Mouse (Mus musculus) MEL (cell line): Measurements from ENCODE around the gene Tshr. TPM values are rescaled to one million over a fixed set of nuclear protein-coding genes. Genes with fewer than 3 reads are reported as not detected.
A peak's percentile ranks its signal among the peaks of the same experiment; 100 is the strongest.

Source experiments
- DNase-seq: peaks from one replicate; pipeline ENCODE4 v3.0.0; 2011; ENCODE audit warnings: low read depth, low spot score
- H3K27ac ChIP-seq: 2 replicates; pipeline ENCODE4 v1.5.1; 2012; ENCODE audit warnings: low read depth, mild to moderate bottlenecking, control low read depth, low read length, moderate library complexity; ENCODE audit not compliant: control insufficient read depth
- H3K27me3 ChIP-seq, 2 experiments: fragments of 150-350 bp in 1 of 2; sonication (generic) in 1 of 2; 2 replicates each; pipeline ENCODE4 v1.6.1; 2012; ENCODE audit warnings: low read length in 2 of 2, mild to moderate bottlenecking in 2 of 2, improper control_type of control experiment in 1 of 2, moderate library complexity in 1 of 2; ENCODE audit not compliant: insufficient read depth in 2 of 2, control insufficient read depth in 1 of 2
- H3K36me3 ChIP-seq, 2 experiments: 2 replicates each; pipeline ENCODE4 v1.6.1; 2012 to 2014; ENCODE audit warnings: low read length in 2 of 2, improper control_type of control experiment in 1 of 2, inconsistent platforms in 1 of 2, mild to moderate bottlenecking in 1 of 2; ENCODE audit not compliant: insufficient read depth in 2 of 2, control insufficient read depth in 1 of 2
- H3K4me1 ChIP-seq, 2 experiments: fragments of 150-350 bp in 1 of 2; sonication (generic) in 1 of 2; 2 replicates each; pipeline ENCODE4 v1.6.1; 2012; ENCODE audit warnings: low read length in 2 of 2, improper control_type of control experiment in 1 of 2, mild to moderate bottlenecking in 1 of 2; ENCODE audit not compliant: insufficient read depth in 2 of 2, control insufficient read depth in 1 of 2
- H3K4me3 ChIP-seq, 2 experiments: fragments of 150-350 bp in 1 of 2; sonication (generic) in 1 of 2; 2 replicates each; pipeline ENCODE4 v1.5.1; 2012; ENCODE audit warnings: low read depth in 2 of 2, low read length in 2 of 2, mild to moderate bottlenecking in 2 of 2, moderate library complexity in 2 of 2, control low read depth in 1 of 2, improper control_type of control experiment in 1 of 2; ENCODE audit not compliant: control insufficient read depth in 1 of 2, insufficient read depth in 1 of 2
- H3K79me2 ChIP-seq: 2 replicates; pipeline ENCODE4 v1.6.1; 2012; ENCODE audit warnings: mild to moderate bottlenecking, low read length, moderate library complexity; ENCODE audit not compliant: control insufficient read depth, poor library complexity, insufficient read depth
- H3K9ac ChIP-seq: 2 replicates; pipeline ENCODE4 v1.6.1; 2012; ENCODE audit warnings: low read depth, mild to moderate bottlenecking, control low read depth, low read length, moderate library complexity; ENCODE audit not compliant: control insufficient read depth, poor library complexity, severe bottlenecking
- H3K9me3 ChIP-seq: fragments of 150-350 bp; sonication (generic); replicated peaks from 2 replicates; pipeline ENCODE4 v1.6.1; 2012; ENCODE audit warnings: mild to moderate bottlenecking, low read length, improper control_type of control experiment, moderate library complexity; ENCODE audit not compliant: insufficient read depth
- BHLHE40 ChIP-seq: IDR thresholded peaks from 2 replicates; pipeline ENCODE4 v1.6.1; 2012; ENCODE audit warnings: low read depth, mild to moderate bottlenecking, inconsistent platforms, low read length, improper control_type of control experiment, borderline replicate concordance
- CHD1 ChIP-seq: IDR thresholded peaks from 2 replicates; pipeline ENCODE4 v1.6.1; 2012; ENCODE audit warnings: low read depth, mild to moderate bottlenecking, inconsistent platforms, low read length, improper control_type of control experiment
- CHD2 ChIP-seq: IDR thresholded peaks from 2 replicates; pipeline ENCODE4 v1.6.1; 2011; ENCODE audit warnings: low read length, improper control_type of control experiment
- CTCF ChIP-seq, 3 experiments: IDR thresholded peaks in 2 of 3; conservative IDR thresholded peaks in 1 of 3; 2 replicates each; pipeline ENCODE4 v1.5.1; 2011 to 2012; ENCODE audit warnings: low read length in 3 of 3, low read depth in 2 of 3, mild to moderate bottlenecking in 2 of 3, improper control_type of control experiment in 1 of 3, inconsistent platforms in 1 of 3, mixed read lengths in 1 of 3, moderate library complexity in 1 of 3; ENCODE audit not compliant: control insufficient read depth in 1 of 3, insufficient read depth in 1 of 3, poor library complexity in 1 of 3, severe bottlenecking in 1 of 3
- E2F4 ChIP-seq: IDR thresholded peaks from 2 replicates; pipeline ENCODE4 v1.6.1; 2011; ENCODE audit warnings: low read depth, low read length, improper control_type of control experiment, borderline replicate concordance
- ELF1 ChIP-seq: IDR thresholded peaks from 2 replicates; pipeline ENCODE4 v1.6.1; 2014; ENCODE audit warnings: low read depth, mild to moderate bottlenecking, inconsistent platforms, low read length, improper control_type of control experiment, moderate library complexity
- EP300 ChIP-seq, 2 experiments: IDR thresholded peaks; 2 replicates each; pipeline ENCODE4 v1.6.1; 2011; ENCODE audit warnings: improper control_type of control experiment in 2 of 2, low read length in 2 of 2, low read depth in 1 of 2, mild to moderate bottlenecking in 1 of 2
- ETS1 ChIP-seq: IDR thresholded peaks from 2 replicates; pipeline ENCODE4 v1.6.1; 2012; ENCODE audit warnings: low read depth, mild to moderate bottlenecking, inconsistent platforms, low read length, improper control_type of control experiment, moderate library complexity
- GABPA ChIP-seq: IDR thresholded peaks from 2 replicates; pipeline ENCODE4 v1.6.1; 2012; ENCODE audit warnings: low read depth, mild to moderate bottlenecking, inconsistent platforms, low read length, improper control_type of control experiment, moderate library complexity
- GATA1 ChIP-seq: IDR thresholded peaks from 2 replicates; pipeline ENCODE4 v1.6.1; 2011; ENCODE audit warnings: low read depth, low read length, improper control_type of control experiment
- HCFC1 ChIP-seq: IDR thresholded peaks from 2 replicates; pipeline ENCODE4 v1.6.1; 2012; ENCODE audit warnings: low read depth, mild to moderate bottlenecking, inconsistent platforms, low read length, improper control_type of control experiment, moderate library complexity
- JUND ChIP-seq: IDR thresholded peaks from 2 replicates; pipeline ENCODE4 v1.6.1; 2011; ENCODE audit warnings: low read depth, mild to moderate bottlenecking, improper control_type of control experiment, low read length
- KAT2A ChIP-seq: conservative IDR thresholded peaks from 2 replicates; pipeline ENCODE4 v1.6.1; 2012; ENCODE audit warnings: low read depth, low read length, improper control_type of control experiment, inconsistent platforms
- MAFK ChIP-seq: IDR thresholded peaks from 2 replicates; pipeline ENCODE4 v1.6.1; 2011; ENCODE audit warnings: low read depth, mild to moderate bottlenecking, low read length, improper control_type of control experiment, borderline replicate concordance
- MAX ChIP-seq: IDR thresholded peaks from 2 replicates; pipeline ENCODE4 v1.6.1; 2011; ENCODE audit warnings: low read length, improper control_type of control experiment
- MEF2A ChIP-seq: IDR thresholded peaks from 2 replicates; pipeline ENCODE4 v1.6.1; 2014; ENCODE audit warnings: low read depth, mild to moderate bottlenecking, inconsistent platforms, low read length, improper control_type of control experiment; ENCODE audit not compliant: poor library complexity, insufficient replicate concordance, severe bottlenecking; ENCODE audit errors: extremely low read depth
- MYB ChIP-seq: IDR thresholded peaks from 2 replicates; pipeline ENCODE4 v1.6.1; 2011; ENCODE audit warnings: mild to moderate bottlenecking, low read depth, low read length, improper control_type of control experiment
- MYC ChIP-seq: IDR thresholded peaks from 2 replicates; pipeline ENCODE4 v1.6.1; 2011; ENCODE audit warnings: low read depth, mild to moderate bottlenecking, low read length, improper control_type of control experiment, moderate library complexity
- NELFE ChIP-seq: IDR thresholded peaks from 2 replicates; pipeline ENCODE4 v1.6.1; 2011; ENCODE audit warnings: low read depth, low read length, improper control_type of control experiment
- NRF1 ChIP-seq: IDR thresholded peaks from 2 replicates; pipeline ENCODE4 v1.6.1; 2014; ENCODE audit warnings: low read depth, mild to moderate bottlenecking, inconsistent platforms, low read length, improper control_type of control experiment, moderate library complexity; ENCODE audit not compliant: poor library complexity, insufficient read depth, severe bottlenecking
- POLR2A ChIP-seq, 2 experiments: IDR thresholded peaks; 2 replicates each; pipeline ENCODE4 v1.6.1; 2011 to 2012; ENCODE audit warnings: low read length in 2 of 2, mild to moderate bottlenecking in 2 of 2, control low read depth in 1 of 2, improper control_type of control experiment in 1 of 2, low read depth in 1 of 2, moderate library complexity in 1 of 2; ENCODE audit not compliant: control insufficient read depth in 1 of 2, insufficient read depth in 1 of 2, poor library complexity in 1 of 2
- POLR2AphosphoS2 ChIP-seq: IDR thresholded peaks from 2 replicates; pipeline ENCODE4 v1.6.1; 2011; ENCODE audit warnings: low read length, improper control_type of control experiment
- POLR2AphosphoS5 ChIP-seq: IDR thresholded peaks from 2 replicates; pipeline ENCODE4 v1.6.1; 2012; ENCODE audit warnings: low read depth, borderline replicate concordance, mild to moderate bottlenecking, inconsistent platforms, low read length, moderate library complexity, mixed read lengths
- RAD21 ChIP-seq: IDR thresholded peaks from 2 replicates; pipeline ENCODE4 v1.6.1; 2011; ENCODE audit warnings: mild to moderate bottlenecking, low read depth, low read length, improper control_type of control experiment
- RCOR1 ChIP-seq: IDR thresholded peaks from 2 replicates; pipeline ENCODE4 v1.6.1; 2012; ENCODE audit warnings: low read depth, mild to moderate bottlenecking, inconsistent platforms, low read length, improper control_type of control experiment
- SIN3A ChIP-seq: IDR thresholded peaks from 2 replicates; pipeline ENCODE4 v1.6.1; 2012; ENCODE audit warnings: low read length, improper control_type of control experiment, inconsistent platforms
- TAL1 ChIP-seq: IDR thresholded peaks from 2 replicates; pipeline ENCODE4 v1.6.1; 2012; ENCODE audit warnings: mild to moderate bottlenecking, inconsistent platforms, low read length, moderate library complexity, mixed read lengths
- TBP ChIP-seq: IDR thresholded peaks from 2 replicates; pipeline ENCODE4 v1.8.0; 2011; ENCODE audit warnings: low read depth, low read length, improper control_type of control experiment
- TCF12 ChIP-seq: IDR thresholded peaks from 2 replicates; pipeline ENCODE4 v1.6.1; 2014; ENCODE audit warnings: low read depth, mild to moderate bottlenecking, inconsistent platforms, low read length, improper control_type of control experiment, moderate library complexity
- UBTF ChIP-seq: IDR thresholded peaks from 2 replicates; pipeline ENCODE4 v1.6.1; 2012; ENCODE audit warnings: low read depth, mild to moderate bottlenecking, inconsistent platforms, low read length, improper control_type of control experiment, moderate library complexity, borderline replicate concordance; ENCODE audit not compliant: insufficient read depth
- USF1 ChIP-seq: IDR thresholded peaks from 2 replicates; pipeline ENCODE4 v1.6.1; 2014; ENCODE audit warnings: low read depth, mild to moderate bottlenecking, inconsistent platforms, low read length, improper control_type of control experiment, moderate library complexity
- USF2 ChIP-seq, 2 experiments: IDR thresholded peaks; 2 replicates each; pipeline ENCODE4 v1.6.1; 2011 to 2012; ENCODE audit warnings: improper control_type of control experiment in 2 of 2, low read length in 2 of 2, borderline replicate concordance in 1 of 2, inconsistent platforms in 1 of 2, low read depth in 1 of 2, mild to moderate bottlenecking in 1 of 2; ENCODE audit not compliant: insufficient read depth in 1 of 2
- ZC3H11A ChIP-seq: IDR thresholded peaks from 2 replicates; pipeline ENCODE4 v1.6.1; 2012; ENCODE audit warnings: low read depth, mild to moderate bottlenecking, inconsistent platforms, low read length, improper control_type of control experiment
- ZMIZ1 ChIP-seq: IDR thresholded peaks from 2 replicates; pipeline ENCODE4 v1.6.1; 2012; ENCODE audit warnings: low read depth, mild to moderate bottlenecking, inconsistent platforms, low read length, improper control_type of control experiment, moderate library complexity
- ZNF384 ChIP-seq: IDR thresholded peaks from 2 replicates; pipeline ENCODE4 v1.6.1; 2012; ENCODE audit warnings: low read depth, mild to moderate bottlenecking, inconsistent platforms, low read length, improper control_type of control experiment
- polyA plus RNA-seq, 2 experiments: library from polyadenylated mRNA; stranded (reverse) in 1 of 2; unstranded in 1 of 2; fragments of >175 nt in 1 of 2; fragments of >200 nt in 1 of 2; gene quantifications; 2 replicates each; pipeline versions ENCODE4 v1.2.1 to v1.2.4; 2012; ENCODE audit warnings: low replicate concordance in 2 of 2, low read depth in 1 of 2; ENCODE audit not compliant: insufficient read length in 2 of 2, insufficient read depth in 1 of 2, missing spikeins in 1 of 2
- total RNA-seq: library from RNA; depleted of rRNA; stranded (reverse); fragments of 300-350 nt; gene quantifications from 2 replicates; pipeline ENCODE4 v1.2.3, GENCODE M21; 2012

Gene Tshr
- total and polyA plus RNA-seq, 3 experiments, result not detected

- Histone ChIP-seq H3K4me1 (peaks cover 5 to 17% of the 10 kb centered on the region in 2 experiments), H3K36me3 (peaks cover 3 to 24% of the 10 kb centered on the region in 2 experiments; a peak in 3 of 4 replicates), H3K9me3 (no peaks in the 10 kb centered on the region), H3K27ac (peak within 1 kb of the TSS; percentile 100), H3K79me2 (peaks cover 26% of the 10 kb centered on the region), H3K4me3 (peak within 1 kb of the TSS; percentile 63 to 91), H3K9ac (peak within 1 kb of the TSS; percentile 100), H3K27me3 (no peaks in the 10 kb centered on the region)
- DNase-seq, result peak; percentile 95
- TF ChIP-seq KAT2A, result peak; percentile 60
- TF ChIP-seq USF1, result peak; percentile 97
- TF ChIP-seq MYC, result peak; percentile 89
- no peak for TF ChIP-seq GABPA
- peak; percentile 76 for TF ChIP-seq ELF1
- no peak for TF ChIP-seq MAFK
- TF ChIP-seq TCF12, result peak; percentile 49; the same call in 1 of the 2 replicates
- no peak for TF ChIP-seq ZC3H11A
- no peak for TF ChIP-seq RAD21
- peak; percentile 51; the same call in 1 of the 2 replicates for TF ChIP-seq ETS1
- TF ChIP-seq EP300 (IDR thresholded peaks at IDR 0.05; ENCODE audit: low read depth in 1 of 2, low read length in 2 of 2), result peak; percentile 15 to 31; a peak in 1 of 4 replicates
- TF ChIP-seq ZNF384, result 0 out of 2 replicates have a peak, but pooled peaks have one; percentile 15
- no peak; a peak in 1 of 6 replicates for TF ChIP-seq CTCF (IDR thresholded peaks at IDR 0.05 in 2 of 3, conservative IDR thresholded peaks at IDR 0.05 in 1 of 3; ENCODE audit: control insufficient read depth in 1 of 3, insufficient read depth in 1 of 3, low read depth in 2 of 3, low read length in 3 of 3, poor library complexity in 1 of 3, severe bottlenecking in 1 of 3)
- peak; percentile 97 for TF ChIP-seq NELFE
- TF ChIP-seq SIN3A, result peak; percentile 66; the same call in 1 of the 2 replicates
- TF ChIP-seq TAL1, result no peak
- peak; percentile 92 for TF ChIP-seq E2F4
- TF ChIP-seq USF2 (IDR thresholded peaks at IDR 0.05; ENCODE audit: borderline replicate concordance in 1 of 2, insufficient read depth in 1 of 2, low read depth in 1 of 2, low read length in 2 of 2), result peak in 1 of 2 experiments; percentile 90; a peak in 3 of 4 replicates
- no peak for TF ChIP-seq MYB
- no peak for TF ChIP-seq JUND
- peak; percentile 97 to 100 for TF ChIP-seq POLR2A (IDR thresholded peaks at IDR 0.05; ENCODE audit: control insufficient read depth in 1 of 2, insufficient read depth in 1 of 2, low read depth in 1 of 2, low read length in 2 of 2, poor library complexity in 1 of 2)
- no peak for TF ChIP-seq GATA1
- TF ChIP-seq ZMIZ1, result peak; percentile 100
- TF ChIP-seq TBP, result peak; percentile 80
- TF ChIP-seq CHD2, result no peak
- peak; percentile 97 for TF ChIP-seq MAX
- TF ChIP-seq RCOR1, result no peak
- peak; percentile 76 for TF ChIP-seq NRF1
- peak; percentile 88 for TF ChIP-seq POLR2AphosphoS5
- TF ChIP-seq BHLHE40, result peak; percentile 74; the same call in 1 of the 2 replicates
- peak; percentile 78 for TF ChIP-seq HCFC1
- TF ChIP-seq CHD1, result no peak
- no peak for TF ChIP-seq UBTF
- TF ChIP-seq POLR2AphosphoS2, result peak; percentile 85
- peak; percentile 63; the same call in 1 of the 2 replicates for TF ChIP-seq MEF2A
Observed at GRCm38 (mm10) chr12:91589847-91590690, 205.7 kb downstream of the Tshr start, which contains the start of gene Gtf2a1. Gtf2a1 (minus strand) TSS chr12:91590487.
